Mouse (Mus musculus) neural tube, embryonic 10.5 days (tissue): ENCODE measurements at regions not wholly inside any gene's neighbourhood (a gene's known extent, or its start where the extent isn't known, plus 50 kb on each side); places are given as distances from the start of the nearest gene placed in this dataset.

Experiments
- DNase-seq: peaks from one replicate; pipeline ENCODE4 v3.0.0-alpha.2; 2017; ENCODE audit warnings: low spot score; ENCODE audit errors: extremely low spot score

DNA sequence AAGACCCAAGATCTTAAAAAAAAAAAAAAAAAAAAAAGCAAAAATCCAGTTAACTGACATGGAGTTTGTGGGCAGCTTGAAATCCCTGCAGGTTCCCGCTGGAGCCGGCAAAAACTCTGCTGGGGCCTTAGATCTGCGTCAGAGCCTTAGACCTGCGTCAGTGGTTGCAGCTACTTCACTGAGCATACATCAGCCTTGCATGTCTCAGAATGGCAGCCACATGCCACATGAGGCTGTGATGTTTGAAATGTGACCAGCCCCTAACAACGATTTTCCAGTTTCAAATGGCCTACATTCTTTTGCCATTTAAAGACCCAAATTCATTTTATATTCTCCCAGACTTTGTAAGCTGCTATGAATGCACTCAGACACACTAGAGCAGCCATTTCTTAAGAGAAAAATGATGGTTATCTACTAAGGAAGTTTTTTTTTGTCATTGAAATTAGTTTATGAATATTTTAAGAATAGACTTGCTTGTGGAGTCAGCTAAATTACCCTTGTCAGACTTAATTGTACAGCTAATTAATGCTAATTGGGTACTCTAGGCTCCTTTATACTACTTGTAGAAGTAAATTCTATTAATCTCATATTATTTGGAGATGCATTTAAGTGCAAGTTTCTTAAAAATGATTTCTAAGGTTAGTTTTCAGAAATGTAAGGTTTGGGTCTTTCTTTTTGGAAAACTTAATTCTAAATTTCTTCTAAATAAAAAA is 70.8 kb downstream of the Toporsl start:
- no peak for DNase-seq

DNA sequence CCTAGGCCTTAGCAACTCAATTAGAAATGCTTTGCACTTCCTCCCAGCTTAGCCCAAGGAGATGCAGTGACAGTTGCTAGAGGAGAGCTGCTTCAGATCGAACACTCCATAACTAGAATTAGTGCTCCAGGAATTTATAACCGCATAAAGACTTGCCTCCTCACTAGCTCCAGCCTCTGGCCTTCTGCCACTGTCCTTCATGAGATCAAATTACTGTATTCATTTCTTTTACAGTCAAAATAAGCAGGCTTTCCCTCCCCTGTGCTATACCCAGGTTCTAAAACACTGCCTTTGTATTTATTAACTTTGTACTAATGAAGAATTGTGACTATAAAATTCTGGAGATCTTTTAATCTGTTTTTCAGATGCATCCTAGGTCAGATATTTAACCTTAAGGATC is 104.8 kb upstream of the Olfr275 start:
- DNase-seq = no peak

DNA sequence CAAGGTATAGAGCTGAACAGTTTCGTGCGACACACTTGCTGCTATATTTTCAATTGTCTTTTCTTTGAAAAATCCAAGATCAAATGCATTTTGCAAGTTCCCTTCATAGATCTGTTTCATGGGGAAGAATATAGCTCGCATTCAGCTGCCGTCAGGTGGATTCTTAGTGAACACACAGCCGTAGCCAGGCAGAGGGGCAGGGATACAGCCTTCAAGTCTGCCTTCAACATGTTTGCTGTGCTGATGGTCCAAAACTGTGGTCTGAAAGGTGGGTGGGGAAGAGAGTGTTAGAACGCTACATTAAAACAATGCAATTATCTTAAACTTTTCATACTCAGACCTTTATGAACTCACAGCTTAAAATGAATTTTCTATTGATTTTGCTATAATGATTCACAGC is 88.2 kb upstream of the Olfr275 start:
- DNase-seq = no peak

DNA sequence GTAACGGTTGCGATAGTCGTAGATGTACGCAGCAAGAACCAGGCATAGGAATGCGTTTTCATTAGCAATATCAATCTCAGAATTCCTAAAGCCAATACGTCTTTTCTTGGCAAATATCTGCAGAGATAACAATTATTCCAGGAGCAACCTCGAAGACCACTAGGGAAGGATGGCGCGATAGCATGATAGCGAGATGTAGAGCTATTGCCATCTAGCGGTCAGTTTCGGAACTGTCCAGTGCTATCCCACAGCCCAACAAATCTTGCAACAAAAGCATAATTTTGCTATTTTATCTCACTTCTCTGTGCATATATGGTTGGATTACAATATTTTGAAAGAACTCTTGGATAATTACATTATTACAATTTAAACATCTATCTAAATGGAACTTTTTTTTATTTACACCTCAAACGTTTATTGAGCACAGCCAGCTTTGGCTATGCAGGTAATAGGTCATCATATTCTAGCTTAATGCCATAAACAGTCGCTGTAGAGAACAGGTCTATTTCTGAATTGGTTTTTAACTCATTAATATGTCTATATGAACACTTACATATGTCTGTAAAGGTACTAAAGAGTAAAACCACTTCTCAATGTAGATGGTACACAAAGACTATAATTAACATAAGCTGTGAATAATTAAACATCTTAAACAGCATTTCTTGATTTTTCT is 87.6 kb upstream of the Olfr275 start:
- peak; percentile 57 for DNase-seq

DNA sequence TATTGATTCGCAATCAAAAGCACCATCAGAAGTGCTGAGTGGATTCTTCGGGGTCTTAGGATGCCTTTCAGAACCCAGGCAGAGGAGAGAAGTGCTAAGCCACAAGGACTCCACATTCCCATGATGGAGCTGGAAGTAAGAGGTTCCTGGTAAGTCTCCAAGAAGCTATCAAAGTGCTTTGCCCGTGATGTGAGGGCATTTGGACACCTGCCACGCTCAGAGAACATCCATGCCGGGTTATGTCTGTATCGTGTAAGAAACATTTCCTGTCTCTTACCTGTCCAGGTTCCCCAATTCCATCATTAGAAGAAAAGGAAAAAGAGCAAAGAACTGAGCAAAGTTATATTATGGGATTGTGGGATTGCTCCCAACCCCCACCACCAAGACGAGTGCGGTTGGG is 81.3 kb upstream of the Olfr275 start:
- DNase-seq = no peak

DNA sequence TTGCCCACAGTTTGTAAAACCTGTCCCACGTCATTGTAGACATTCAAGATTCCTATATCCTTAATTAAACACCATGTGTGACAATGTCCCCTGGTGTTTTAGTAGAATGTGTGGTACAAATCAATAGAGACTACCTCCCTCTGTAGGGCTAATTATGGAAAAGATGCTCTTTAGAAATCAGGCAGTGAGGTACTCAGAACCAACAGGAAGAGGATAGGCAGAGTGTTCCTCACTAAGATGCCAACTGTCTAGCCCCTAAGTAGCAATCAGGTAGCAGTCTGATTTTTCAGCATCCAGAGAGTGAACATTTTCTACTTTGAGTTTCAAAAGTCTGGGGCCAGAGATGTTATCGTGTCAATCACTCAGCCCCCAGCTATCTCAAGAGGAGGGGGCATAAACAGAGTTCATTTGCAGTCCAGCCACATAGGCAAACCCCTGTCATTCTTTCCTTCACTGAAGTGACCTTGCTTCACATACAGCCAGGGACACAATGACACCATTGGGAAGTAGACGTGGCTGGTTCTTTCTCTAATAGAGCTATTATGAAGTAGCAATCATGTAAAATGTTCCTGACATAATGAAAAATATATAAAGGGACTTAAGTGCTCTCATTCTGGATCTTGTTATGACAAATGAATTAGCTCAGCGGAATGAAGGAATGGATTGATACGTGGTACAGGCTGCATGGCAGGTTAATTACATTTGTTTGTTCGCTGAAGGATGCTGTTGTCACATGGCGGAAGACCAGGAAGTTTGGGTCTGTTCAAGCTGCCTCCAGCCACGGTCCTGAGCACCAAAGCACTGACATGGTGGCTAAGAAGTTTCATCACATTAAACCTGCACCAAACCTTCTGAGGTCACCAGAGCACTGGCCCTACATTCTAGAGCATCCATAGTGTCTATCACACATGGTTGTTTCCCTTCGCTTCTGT is 74.6 kb upstream of the Olfr275 start:
- no peak for DNase-seq

DNA sequence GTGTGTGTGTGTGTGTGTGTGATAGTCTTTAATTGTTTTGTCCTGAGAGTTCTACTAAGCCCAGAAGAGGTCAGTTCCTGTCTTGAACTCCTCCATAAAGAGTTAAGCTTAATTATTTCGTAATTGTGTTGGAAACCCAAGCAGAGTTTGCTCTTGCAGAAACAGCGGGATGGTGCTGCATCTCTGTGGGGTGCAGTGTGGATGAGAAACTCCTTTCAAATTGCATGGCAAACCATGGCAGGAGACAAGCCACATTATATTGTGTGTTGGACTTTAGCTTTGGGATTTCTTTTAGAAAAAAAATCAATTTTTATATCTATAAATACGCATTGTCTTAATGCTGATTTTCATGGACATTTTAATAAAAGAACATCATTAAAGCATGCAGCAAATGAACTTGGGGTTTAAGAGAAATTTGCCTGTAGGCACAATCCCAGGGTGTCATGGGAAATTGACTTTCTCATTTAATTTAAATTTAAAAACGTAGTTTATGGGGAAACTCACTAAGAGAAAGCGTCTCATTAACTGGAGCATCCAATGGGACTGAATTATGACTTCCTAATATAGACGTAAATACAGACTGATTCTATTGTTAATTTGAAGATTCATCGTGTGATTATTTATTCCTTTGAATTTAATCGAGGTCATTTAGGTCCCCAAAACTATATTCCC is 61.4 kb upstream of the Olfr275 start:
- no peak for DNase-seq
